Mouse (Mus musculus): ENCODE data around the gene Larp1b.

DNA sequence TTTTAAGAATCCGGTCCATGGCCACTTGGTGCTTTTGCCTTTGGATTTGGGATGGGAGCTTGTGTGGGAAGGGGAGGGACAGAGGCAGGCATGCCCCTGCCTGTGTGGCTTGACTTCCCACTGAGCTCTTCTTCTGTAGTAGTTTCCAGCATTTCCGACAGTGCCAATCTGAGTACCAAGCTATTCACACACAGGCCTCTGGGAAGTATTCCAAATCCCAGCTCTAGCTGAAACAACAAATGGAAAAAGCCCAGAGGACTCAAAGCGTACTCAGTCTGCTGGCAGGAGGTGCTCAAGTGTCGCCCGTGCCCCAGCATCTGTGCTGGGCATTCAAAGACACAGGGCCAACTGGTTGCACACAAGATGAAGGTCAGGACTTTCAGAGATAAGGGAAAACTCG lies 72.4 kb downstream of the Larp1b start:
- TF ChIP-seq CTCF (IDR thresholded peaks at IDR 0.05; ENCODE audit: extremely low read depth, insufficient read length, insufficient replicate concordance, low read depth, low read length) (no peak), POLR2A (IDR thresholded peaks at IDR 0.05; ENCODE audit: low read depth, low read length) (no peak)

Measured in small intestine, adult 2 months (tissue).